Mouse (Mus musculus): ENCODE results near the gene Six6. TPM values are rescaled to one million over a fixed set of nuclear protein-coding genes. Genes with fewer than 3 reads are reported as not detected.

Gene Six6
- total RNA-seq, 2 experiments from 2014 or later, result not detected

DNA sequence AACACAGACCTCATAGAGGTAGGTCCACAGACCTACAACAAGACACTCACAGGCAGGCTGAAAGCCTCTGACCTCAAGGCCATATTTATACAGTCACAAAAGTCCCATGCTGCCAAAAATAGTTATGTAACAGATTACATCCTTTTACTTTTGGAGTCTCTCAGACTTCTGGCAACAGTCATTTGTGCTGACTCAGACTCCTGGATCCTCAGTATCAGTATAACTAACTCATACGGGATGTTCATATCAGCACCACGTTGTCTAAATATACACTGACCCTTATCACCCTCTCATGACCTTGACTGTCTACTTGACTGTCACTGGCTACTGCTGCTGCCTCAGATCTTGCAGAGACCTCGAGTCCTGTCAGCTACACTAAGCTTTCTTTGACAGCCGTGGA is 15.2 kb downstream of the Six6 start:
- no peak for DNase-seq (ENCODE audit: low spot score in 2 of 2)

GRCm38 (mm10) chr12:72957829-72958424 is 18.2 kb downstream of the Six6 start:
- DNase-seq (ENCODE audit: low spot score in 2 of 2), result no peak

GRCm38 (mm10) chr12:72958446-72958845 is 18.8 kb downstream of the Six6 start:
- no peak for DNase-seq (ENCODE audit: low spot score in 2 of 2)

GRCm38 (mm10) chr12:72962761-72963160 is 23.1 kb downstream of the Six6 start:
- no peak for DNase-seq (ENCODE audit: low spot score in 2 of 2)

DNA sequence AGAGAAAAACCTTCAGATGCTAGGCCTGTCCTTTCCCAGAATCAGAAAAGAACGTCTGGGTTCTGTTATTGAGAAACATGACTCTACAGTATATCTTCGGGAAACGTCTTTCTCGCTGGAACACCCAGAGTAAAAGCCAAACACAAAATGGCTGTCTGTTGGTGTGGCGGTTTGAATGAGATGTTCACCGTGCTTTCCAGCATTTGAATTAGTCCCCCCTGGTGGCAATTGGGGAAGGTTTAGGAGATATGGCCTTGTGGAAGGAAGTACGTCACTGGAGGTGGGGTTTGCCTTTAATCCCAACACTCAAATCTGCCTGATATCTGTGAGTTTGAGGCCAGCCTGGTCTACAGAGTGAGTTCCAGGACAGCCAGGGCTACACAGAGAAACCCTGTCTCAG is 27.8 kb downstream of the Six6 start:
- DNase-seq (ENCODE audit: low spot score in 2 of 2), result no peak

DNA sequence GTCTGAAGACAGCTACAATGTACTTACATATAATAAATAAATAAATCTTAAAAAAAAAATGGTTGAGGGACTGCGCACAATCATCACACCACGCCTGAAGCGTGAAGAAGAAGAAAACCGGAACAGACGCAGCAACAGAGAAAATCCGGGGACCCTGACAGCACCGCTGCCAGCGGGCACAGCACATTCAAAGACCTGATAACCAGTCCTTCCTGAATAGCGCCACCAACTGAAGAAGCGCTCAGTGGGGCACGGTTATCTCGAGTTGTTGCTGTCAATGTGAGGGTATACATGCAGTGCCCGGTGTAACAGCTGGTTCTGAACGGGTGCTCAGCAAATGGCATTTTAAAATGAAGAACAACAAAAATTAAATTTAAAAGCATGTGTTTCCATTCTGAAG is 30.9 kb downstream of the Six6 start:
- DNase-seq (ENCODE audit: low spot score in 2 of 2), result no peak

GRCm38 (mm10) chr12:72973161-72973560 is 33.5 kb downstream of the Six6 start:
- peak; percentile 54 to 63 for DNase-seq (ENCODE audit: low spot score in 2 of 2)

GRCm38 (mm10) chr12:72976172-72976571 is 36.5 kb downstream of the Six6 start:
- no peak for DNase-seq (ENCODE audit: low spot score in 2 of 2)

- DNase-seq (ENCODE audit: low spot score in 2 of 2), result peak; percentile 60 to 77
Measured at GRCm38 (mm10) chr12:72976718-72977117, 37.0 kb downstream of the Six6 start.

- no peak for DNase-seq (ENCODE audit: low spot score in 2 of 2)
Measured at GRCm38 (mm10) chr12:72977851-72978250, 38.2 kb downstream of the Six6 start.

- no peak for DNase-seq (ENCODE audit: low spot score in 2 of 2)
Measured at GRCm38 (mm10) chr12:72979236-72979635, 39.5 kb downstream of the Six6 start.

GRCm38 (mm10) chr12:72982616-72983015 is 42.9 kb downstream of the Six6 start:
- no peak for DNase-seq (ENCODE audit: low spot score in 2 of 2)

DNA sequence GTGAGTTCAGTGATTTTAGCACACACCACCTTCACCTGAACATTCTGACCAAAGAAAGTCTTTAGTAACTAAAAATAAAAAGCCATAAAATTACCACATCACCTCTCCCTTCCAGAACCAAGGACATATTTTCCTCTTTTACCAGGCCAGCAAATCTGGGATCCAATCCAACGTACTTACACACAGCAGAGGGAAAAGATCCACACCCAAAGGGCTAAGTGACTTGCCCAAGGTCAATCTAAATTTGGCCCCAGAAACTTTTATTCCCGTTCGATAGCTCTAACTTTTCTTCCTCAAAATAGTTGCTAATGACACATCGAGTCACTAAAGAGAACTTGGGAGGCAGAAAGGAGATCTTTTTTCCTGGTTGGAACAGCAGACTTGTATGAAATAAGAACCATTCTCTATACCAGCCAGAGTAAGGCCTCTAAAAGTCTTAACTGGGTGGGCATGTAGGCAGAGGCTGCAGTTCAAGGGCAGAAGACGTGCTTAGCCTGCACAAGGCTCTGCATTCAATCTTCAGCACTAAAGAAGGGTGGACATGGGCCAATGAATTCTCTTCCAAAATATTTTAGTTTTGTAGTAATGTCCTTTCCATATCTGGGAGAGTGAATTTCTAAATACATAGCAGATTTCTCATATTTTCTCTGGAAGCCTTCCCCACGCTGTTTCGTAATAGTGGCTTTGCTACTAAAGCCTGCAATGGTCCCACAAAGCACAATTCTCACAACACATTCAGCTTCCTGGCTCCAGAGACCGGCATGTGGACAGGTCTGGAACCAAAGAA is 43.6 kb downstream of the Six6 start:
- DNase-seq (ENCODE audit: low spot score in 2 of 2), result no peak

Other genes with a start within 250 kb of the Six6 start
- 100 to 1,000 TPM; 226 to 239 TPM for gene Ppm1a, start 182.4 kb upstream of the Six6 start, total RNA-seq (2021)
- 1 to 10 TPM; 3.8 to 6.6 TPM for gene 4930447C04Rik, start 882 bp downstream of the Six6 start, total RNA-seq (2021)
- under 1 TPM; 0.57 to 0.69 TPM for gene Six1, start 114.0 kb downstream of the Six6 start, total RNA-seq (2021)
- gene Six4, start 173.6 kb downstream of the Six6 start, total RNA-seq (2021), result under 1 TPM; 0.55 to 0.56 TPM
- gene Mnat1, start 183.8 kb downstream of the Six6 start, total RNA-seq (2021), result 10 to 100 TPM; 16.4 to 20.4 TPM